Mouse (Mus musculus) olfactory bulb, adult 2 months (tissue): ENCODE measurements around the gene Itm2b. TPM values are rescaled to one million over a fixed set of nuclear protein-coding genes. Genes with fewer than 3 reads are reported as not detected.

Experiments
- H3K27ac ChIP-seq: fragments of 200-500 bp; 2 replicates; pipeline ENCODE4 v1.5.1; 2012; ENCODE audit warnings: low read depth, low read length; ENCODE audit not compliant: insufficient read depth
- H3K4me1 ChIP-seq: fragments of 200-500 bp; 2 replicates; pipeline ENCODE4 v1.6.1; 2012; ENCODE audit warnings: low read length; ENCODE audit not compliant: control insufficient read depth, insufficient read depth
- H3K4me3 ChIP-seq: fragments of 200-500 bp; 2 replicates; pipeline ENCODE4 v1.5.1; 2012; ENCODE audit warnings: mild to moderate bottlenecking, low read depth, low read length, moderate library complexity; ENCODE audit not compliant: insufficient read depth
- CTCF ChIP-seq: fragments of 200-500 bp; IDR thresholded peaks from 2 replicates; pipeline ENCODE4 v1.5.1; 2012; ENCODE audit warnings: low read depth, mild to moderate bottlenecking, low read length, moderate library complexity; ENCODE audit not compliant: insufficient read depth
- POLR2A ChIP-seq: fragments of 200-500 bp; IDR thresholded peaks from 2 replicates; pipeline ENCODE4 v1.6.1; 2012; ENCODE audit warnings: mild to moderate bottlenecking, low read depth, low read length, moderate library complexity; ENCODE audit not compliant: insufficient read depth
- WGBS: fragments of 180-500 bp; shearing (Covaris S2); methylation state at CpG from one replicate; pipeline ENCODE4 v1.1.7; 2018; 5-methylcytosine and 5-hydroxymethylcytosine counted together
- polyA plus RNA-seq: library from polyadenylated mRNA; stranded (reverse); fragments of >200 nt; gene quantifications from 2 replicates; pipeline ENCODE4 v1.2.4, GENCODE M21; 2012; ENCODE audit warnings: low replicate concordance; ENCODE audit not compliant: missing spikeins, insufficient read depth, insufficient read length

Itm2b gene
- polyA plus RNA-seq, 1 experiment, result 469 TPM

DNA sequence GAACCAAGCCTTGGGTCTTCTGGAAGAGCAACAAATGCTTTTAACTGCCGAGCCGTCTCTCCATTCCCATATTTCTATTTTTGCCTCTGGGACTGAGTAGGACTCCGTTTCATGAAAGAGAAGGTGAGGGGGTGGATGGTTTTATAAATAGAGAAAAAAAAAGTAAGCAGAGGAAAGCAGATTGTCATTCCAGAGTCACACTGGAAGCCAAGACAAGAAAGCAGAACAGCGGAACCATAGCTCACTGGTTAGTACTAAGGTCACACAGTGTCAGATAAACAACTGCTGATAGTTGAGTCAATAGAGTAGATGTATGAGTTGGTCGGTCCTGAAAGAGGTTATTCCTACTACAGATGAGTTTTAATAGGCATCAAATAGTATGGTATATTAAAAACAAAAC, 1.4 kb upstream of the Itm2b start:
- TF ChIP-seq CTCF (no peak), POLR2A (no peak)
- WGBS, result 58% methylated on average over 5 of the region's 5 CpGs
- no peak overlapping the region for H3K4me3 ChIP-seq
- H3K27ac ChIP-seq, result no peak overlapping the region
- H3K4me1 ChIP-seq, result peaks cover 6% of the 10 kb centered on the region; the same call in 1 of the 2 replicates

DNA sequence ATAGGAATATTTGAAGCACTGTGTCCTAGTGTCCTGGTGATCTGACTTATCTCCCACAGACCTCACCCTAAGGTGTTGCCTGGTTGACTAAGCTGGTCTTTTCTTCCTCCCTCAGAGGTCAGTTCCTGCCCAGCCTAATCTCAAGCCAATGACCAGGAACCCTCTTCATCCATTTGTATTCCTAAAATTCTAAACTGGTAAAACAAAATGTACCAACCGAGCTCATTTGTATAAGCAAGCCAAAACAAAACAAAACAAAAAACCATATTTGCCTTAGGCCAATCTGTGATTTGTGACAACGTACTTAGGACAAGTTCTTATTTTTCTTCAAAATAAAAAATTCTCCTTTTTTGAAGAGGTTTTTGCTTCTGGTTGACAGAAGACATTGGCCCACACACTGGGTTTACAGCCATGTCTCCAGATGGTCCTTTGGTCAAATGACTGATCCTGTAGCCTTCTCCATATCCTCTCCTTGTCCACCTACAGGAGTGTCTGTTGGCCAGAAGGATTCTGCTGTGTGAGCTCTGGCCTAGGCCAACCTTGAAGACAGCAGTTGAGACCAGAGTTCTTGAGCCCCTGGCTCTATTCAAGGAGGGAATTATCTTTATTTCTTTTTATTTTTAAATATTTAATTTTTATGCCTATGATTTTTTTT, 758 bp upstream of the Itm2b start:
- Histone ChIP-seq H3K4me1 (peaks cover 8% of the 10 kb centered on the region; the same call in 1 of the 2 replicates), H3K27ac (0 out of 2 replicates have a peak overlapping the region, but pooled peaks have one; percentile 62), H3K4me3 (no peak overlapping the region)
- 75% methylated on average over 2 of the region's 2 CpGs for WGBS
- no peak for TF ChIP-seq POLR2A
- TF ChIP-seq CTCF, result no peak

DNA sequence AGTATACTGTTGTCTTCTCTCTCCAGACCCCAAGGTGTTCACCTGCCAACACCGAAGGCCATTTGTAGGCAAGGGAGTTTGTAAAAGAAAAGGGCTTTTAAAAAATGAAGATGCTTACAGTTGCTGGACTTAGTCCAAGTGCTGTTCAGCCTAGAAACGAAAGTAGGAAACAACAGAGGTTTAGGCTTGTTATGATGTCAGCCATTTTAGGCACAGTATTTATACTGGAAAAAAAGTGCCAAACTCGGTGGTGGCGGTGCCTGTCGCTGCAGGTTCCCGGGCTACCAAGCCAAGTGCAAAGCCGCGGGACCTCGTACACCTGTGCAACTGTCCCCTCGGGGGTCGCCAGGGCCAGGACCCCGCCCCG, 560 bp downstream of the Itm2b start:
- H3K4me3 ChIP-seq, result peak overlapping the region; percentile 74
- no peak for TF ChIP-seq POLR2A
- no peak for TF ChIP-seq CTCF
- WGBS, result under 1% methylated on average over 13 of the region's 13 CpGs
- peaks cover 9% of the 10 kb centered on the region; the same call in 1 of the 2 replicates for H3K4me1 ChIP-seq
- peak overlapping the region; percentile 93 for H3K27ac ChIP-seq

DNA sequence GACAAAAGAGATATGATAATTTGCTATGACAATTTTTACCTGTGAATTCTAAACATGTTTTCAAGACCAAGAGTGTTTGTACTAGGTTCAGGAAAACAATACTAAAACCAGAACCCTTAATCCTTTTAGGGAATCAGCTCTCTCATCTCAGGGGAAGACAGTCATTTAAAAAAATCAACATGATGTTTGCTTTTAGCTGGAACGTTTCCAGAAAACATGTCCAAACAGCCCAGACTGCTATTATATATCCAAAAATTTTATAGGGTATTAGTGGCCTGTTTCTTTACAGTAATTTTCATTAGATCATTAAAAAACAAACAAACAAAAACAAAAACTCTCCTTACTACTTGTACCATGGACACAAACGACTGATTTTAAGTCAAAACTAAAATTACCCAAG, 1.3 kb downstream of the Itm2b start:
- 10% methylated on average over 2 of the region's 2 CpGs for WGBS
- no peak for TF ChIP-seq POLR2A
- no peak for TF ChIP-seq CTCF
- no peak overlapping the region for H3K4me3 ChIP-seq
- no peak overlapping the region for H3K27ac ChIP-seq
- H3K4me1 ChIP-seq, result peaks cover 6% of the 10 kb centered on the region; the same call in 1 of the 2 replicates

DNA sequence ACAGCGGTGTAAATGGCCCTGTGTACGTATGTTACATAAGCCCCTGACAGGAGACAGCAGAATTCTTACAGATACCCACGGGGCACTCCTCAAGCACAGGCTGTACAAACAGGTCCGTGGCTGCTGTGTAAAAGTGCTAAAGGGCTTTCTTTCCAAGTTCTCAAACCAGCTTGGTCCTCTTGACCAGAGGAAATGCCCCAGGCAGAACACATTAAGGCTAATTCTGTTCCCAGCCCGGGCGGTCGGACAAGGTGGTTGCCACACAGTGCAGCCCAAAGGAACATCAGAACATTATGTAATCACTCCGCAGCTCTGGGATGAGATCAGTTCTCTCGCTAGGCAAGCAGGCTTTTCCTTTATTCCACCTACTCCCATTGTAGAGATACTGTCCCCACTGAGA, 2.4 kb downstream of the Itm2b start:
- WGBS, result 4% methylated on average over 9 of the region's 9 CpGs
- peak overlapping the region; percentile 80 for H3K4me3 ChIP-seq
- peak overlapping the region; percentile 78 for H3K27ac ChIP-seq
- peaks cover 8% of the 10 kb centered on the region for H3K4me1 ChIP-seq
- no peak for TF ChIP-seq CTCF
- TF ChIP-seq POLR2A, result no peak

DNA sequence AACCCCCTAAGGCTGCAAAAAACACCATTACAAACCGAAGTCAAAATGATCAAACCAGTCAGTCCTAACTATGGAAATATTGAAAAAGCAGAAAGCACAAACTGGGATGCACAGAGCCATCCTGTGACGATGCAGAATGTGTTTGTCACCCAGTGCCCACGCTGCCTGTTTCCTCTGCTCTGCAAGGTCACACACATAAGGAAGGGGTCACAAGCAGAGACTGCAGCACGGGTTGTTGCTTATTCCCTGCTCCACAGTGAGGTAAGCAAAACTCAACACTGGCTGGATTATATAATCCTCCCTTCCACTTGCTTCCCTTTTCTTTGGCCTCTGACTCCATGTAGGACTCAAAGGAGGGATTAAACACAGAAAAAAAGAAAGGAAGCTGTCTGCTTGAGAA, 3.5 kb downstream of the Itm2b start:
- TF ChIP-seq POLR2A, result no peak
- no peak for TF ChIP-seq CTCF
- WGBS, result 31% methylated on average over 4 of the region's 4 CpGs

DNA sequence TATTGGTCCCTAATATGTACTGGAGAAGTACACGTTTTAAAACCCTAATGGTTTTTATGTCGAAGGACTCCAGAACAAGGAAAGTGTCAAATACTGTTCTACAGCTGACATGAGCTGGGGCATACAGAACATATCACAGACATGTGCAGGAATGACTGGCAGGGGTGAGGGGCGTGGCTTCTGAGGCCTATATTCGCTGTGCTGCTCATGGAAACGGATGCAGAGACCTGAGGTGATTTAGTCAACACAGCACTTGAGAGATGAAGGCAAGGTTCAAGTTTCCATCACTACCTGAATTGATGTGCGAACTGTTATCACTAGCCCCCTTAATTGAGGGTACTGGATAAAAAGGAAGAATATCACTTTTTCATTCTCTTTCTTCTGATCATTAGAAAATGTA, 7.3 kb downstream of the Itm2b start:
- Histone ChIP-seq H3K4me1 (peaks cover 25% of the 10 kb centered on the region), H3K4me3 (no peak overlapping the region), H3K27ac (no peak overlapping the region)
- TF ChIP-seq CTCF (no peak), POLR2A (no peak)
- 69% methylated on average over 6 of the region's 6 CpGs for WGBS

More for the DNA sequence above, 3.5 kb downstream of the Itm2b start:
- peak overlapping the region; percentile 47 for H3K4me3 ChIP-seq
- peaks cover 11% of the 10 kb centered on the region for H3K4me1 ChIP-seq
- H3K27ac ChIP-seq, result peak overlapping the region; percentile 97

DNA sequence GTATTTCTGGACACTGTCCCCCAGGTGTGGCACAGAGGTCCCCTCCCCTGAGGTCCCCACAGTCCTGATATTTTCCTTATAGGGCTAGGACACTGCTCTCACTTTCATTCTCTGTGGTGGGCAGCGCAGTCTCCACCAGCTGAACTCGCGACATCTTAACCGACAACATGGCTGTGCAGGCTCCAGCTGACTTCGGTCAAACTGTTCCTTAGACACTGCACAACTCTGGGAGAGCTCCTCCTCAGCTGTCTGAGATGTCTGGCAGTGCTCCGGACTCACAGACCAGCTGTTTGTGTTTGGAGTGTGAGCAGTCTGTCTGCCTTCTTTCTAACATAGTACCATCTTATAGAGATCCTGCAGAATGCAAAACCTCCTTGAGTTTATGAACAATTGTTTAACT, 8.2 kb downstream of the Itm2b start:
- WGBS, result 58% methylated on average over 6 of the region's 6 CpGs
- Histone ChIP-seq H3K27ac (0 out of 2 replicates have a peak overlapping the region, but pooled peaks have one; percentile 20), H3K4me1 (peaks cover 29% of the 10 kb centered on the region), H3K4me3 (no peak overlapping the region)
- no peak for TF ChIP-seq POLR2A
- TF ChIP-seq CTCF, result no peak

DNA sequence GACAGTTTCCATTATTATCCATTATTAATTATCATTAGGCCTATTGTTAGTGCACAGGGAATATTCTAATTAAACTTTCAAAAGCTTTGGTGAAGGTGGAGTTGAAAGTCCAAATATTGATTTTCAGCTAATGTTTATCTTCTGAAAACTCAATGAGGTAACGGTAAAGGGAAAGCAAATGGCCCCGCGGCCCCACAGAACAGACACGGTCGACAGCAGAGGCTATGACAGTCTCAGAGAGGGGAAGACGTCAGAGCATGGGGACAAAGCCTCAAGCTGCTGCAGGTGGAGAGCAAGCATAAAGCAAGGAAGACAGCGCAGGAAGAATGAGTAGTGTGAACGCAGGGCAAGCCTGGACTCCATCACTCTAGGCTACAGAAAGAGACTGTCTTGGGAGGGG, 9.2 kb downstream of the Itm2b start:
- TF ChIP-seq POLR2A (no peak), CTCF (no peak)
- Histone ChIP-seq H3K4me1 (peaks cover 30% of the 10 kb centered on the region), H3K4me3 (peak overlapping the region; percentile 2; the same call in 1 of the 2 replicates), H3K27ac (peak overlapping the region; percentile 42; the same call in 1 of the 2 replicates)
- 35% methylated on average over 8 of the region's 8 CpGs for WGBS

DNA sequence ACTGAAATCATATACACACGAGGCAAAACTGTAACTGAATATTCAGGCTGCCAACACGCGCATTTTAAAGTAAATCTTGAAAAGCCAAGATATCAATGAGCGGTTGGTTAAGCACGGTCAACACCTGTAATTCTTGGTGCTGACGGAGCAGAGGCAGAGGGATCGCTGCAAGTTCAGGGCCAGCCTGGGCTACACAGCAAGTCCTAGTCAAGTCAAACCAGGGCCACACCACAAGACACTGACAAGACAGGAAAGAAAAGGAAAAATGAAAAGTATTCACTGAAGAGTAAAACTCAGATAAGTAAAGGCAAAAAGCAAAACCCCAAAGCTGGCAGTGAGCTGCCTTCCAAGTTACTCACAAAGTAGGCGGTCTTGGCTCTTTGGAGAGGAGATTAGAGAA, 9.6 kb downstream of the Itm2b start:
- Histone ChIP-seq H3K4me3 (no peak overlapping the region), H3K27ac (peak overlapping the region; percentile 75), H3K4me1 (peaks cover 31% of the 10 kb centered on the region)
- WGBS, result 63% methylated on average over 8 of the region's 8 CpGs
- no peak for TF ChIP-seq CTCF
- no peak for TF ChIP-seq POLR2A
